ENCODE assay signal across 8 mouse cellular contexts in genomic region chr9:96892546-96892945, GRCm38 (mm10). TPM values are rescaled to one million over a fixed set of nuclear protein-coding genes. Genes with fewer than 3 reads are reported as not detected.
DNase-seq lines count a peak whose midpoint lies in the region; ATAC-seq and TF ChIP-seq lines count a peak whose summit lies in the region.

Gene Pxylp1 (minus strand): TSS chr9:96892669.

- no peak within 1 kb of the TSS for H3K9ac ChIP-seq in limb, embryonic 14.5 days (ENCODE audit: low read depth, low read length, severe bottlenecking)

- TF ChIP-seq CTCF in embryonic fibroblast, embryonic 13.5 days (IDR thresholded peaks at IDR 0.05; ENCODE audit: borderline replicate concordance, insufficient read depth, low read length) = no peak

- WGBS in hindbrain, embryonic 10.5 days = 4% methylated on average over 3 of the region's 3 CpGs
- 11% methylated on average over 3 of the region's 3 CpGs for WGBS in limb, embryonic 14.5 days

- H3K4me3 ChIP-seq in embryonic fibroblast, embryonic 13.5 days (ENCODE audit: insufficient read depth, low read length) = no peak within 1 kb of the TSS
- peak within 1 kb of the TSS; percentile 16; the same call in 1 of the 2 replicates for H3K4me3 ChIP-seq in hindbrain, embryonic 10.5 days
- no peak within 1 kb of the TSS for H3K4me3 ChIP-seq in limb, embryonic 14.5 days (replicated peaks; ENCODE audit: low read length)

- no peak for DNase-seq in frontal cortex, adult 2 months (ENCODE audit: extremely low spot score in 1 of 2, low spot score in 1 of 2)
- DNase-seq in frontal cortex, postnatal 25 days (ENCODE audit: low spot score in 2 of 2) = no peak
- DNase-seq in hindbrain, embryonic 10.5 days (ENCODE audit: low spot score) = peak; percentile 74
- no peak for DNase-seq in limb, embryonic 14.5 days (ENCODE audit: low spot score)
- DNase-seq in urinary bladder, adult 18-20 months (ENCODE audit: low spot score in 2 of 2) = no peak
- no peak for DNase-seq in right cerebral cortex, postnatal 4 days
- no peak for DNase-seq in kidney, postnatal 10 days

- H3K36me3 ChIP-seq in hindbrain, embryonic 10.5 days = no peaks in the 10 kb centered on the region
- no peaks in the 10 kb centered on the region for H3K36me3 ChIP-seq in limb, embryonic 14.5 days (ENCODE audit: control insufficient read depth, insufficient read depth, low read length)

- 0 out of 2 replicates have a peak, but pooled peaks cover 3% of the 10 kb centered on the region for H3K4me1 ChIP-seq in embryonic fibroblast, embryonic 13.5 days (ENCODE audit: control insufficient read depth, insufficient read depth, low read length)
- H3K4me1 ChIP-seq in hindbrain, embryonic 10.5 days (replicated peaks) = peaks cover 62% of the 10 kb centered on the region
- peaks cover 12% of the 10 kb centered on the region for H3K4me1 ChIP-seq in limb, embryonic 14.5 days (ENCODE audit: control insufficient read depth, insufficient read depth, low read length)

- H3K9me3 ChIP-seq in hindbrain, embryonic 10.5 days = 0 out of 2 replicates have a peak, but pooled peaks cover 2% of the 10 kb centered on the region
- no peaks in the 10 kb centered on the region for H3K9me3 ChIP-seq in limb, embryonic 14.5 days (ENCODE audit: control insufficient read depth, low read length)

- no peak for TF ChIP-seq POLR2A in embryonic fibroblast, embryonic 13.5 days (IDR thresholded peaks at IDR 0.05; ENCODE audit: low read depth, low read length)
- no peak for TF ChIP-seq POLR2A in limb, embryonic 14.5 days (IDR thresholded peaks at IDR 0.05; ENCODE audit: borderline replicate concordance, extremely low read depth, insufficient read depth, insufficient read length)

- no peak for ATAC-seq in limb, embryonic 14.5 days (ENCODE audit: low FRiP score, low read depth)

- H3K4me2 ChIP-seq in limb, embryonic 14.5 days (replicated peaks; ENCODE audit: low read depth, low read length, severe bottlenecking) = no peak within 1 kb of the TSS

- H3K27ac ChIP-seq in embryonic fibroblast, embryonic 13.5 days (ENCODE audit: insufficient read depth, low read length) = peak within 1 kb of the TSS; percentile 50; the same call in 1 of the 2 replicates
- H3K27ac ChIP-seq in hindbrain, embryonic 10.5 days = peak within 1 kb of the TSS; percentile 71
- H3K27ac ChIP-seq in limb, embryonic 14.5 days (replicated peaks; ENCODE audit: low read depth, low read length) = no peak within 1 kb of the TSS

- peaks cover 24% of the 10 kb centered on the region for H3K27me3 ChIP-seq in hindbrain, embryonic 10.5 days (ENCODE audit: insufficient read depth, poor library complexity, severe bottlenecking)
- H3K27me3 ChIP-seq in limb, embryonic 14.5 days (ENCODE audit: control insufficient read depth, insufficient read depth, low read length) = no peaks in the 10 kb centered on the region

RNA-seq across cellular contexts. Expression of gene Pxylp1, which starts in this region (rescaled TPM):
- polyA plus RNA-seq in frontal cortex, adult 2 months (2012; rRNA removed) = 17.4 and 17.6 TPM in 2 replicates
- polyA plus RNA-seq in embryonic fibroblast, embryonic 13.5 days (2011; ENCODE audit: insufficient read length, low read depth, missing spikeins) = 19.5 and 31.4 TPM in 2 replicates
- 28.5 and 33.1 TPM in 2 replicates for polyA plus RNA-seq in hindbrain, embryonic 10.5 days (2016; fragmentation: Nextera tagmentation; extraction: Ambion mirVana)
- 26.0 and 29.7 TPM in 2 replicates for polyA plus RNA-seq in limb, embryonic 14.5 days (2012; rRNA removed)
- 27.7 and 29.3 TPM in 2 replicates for polyA plus RNA-seq in limb, embryonic 14.5 days (2014; fragmentation: Nextera tagmentation; extraction: Ambion mirVana)
